Mouse (Mus musculus): Measurements from ENCODE around the gene Arhgap15.

Gene Arhgap15

DNA sequence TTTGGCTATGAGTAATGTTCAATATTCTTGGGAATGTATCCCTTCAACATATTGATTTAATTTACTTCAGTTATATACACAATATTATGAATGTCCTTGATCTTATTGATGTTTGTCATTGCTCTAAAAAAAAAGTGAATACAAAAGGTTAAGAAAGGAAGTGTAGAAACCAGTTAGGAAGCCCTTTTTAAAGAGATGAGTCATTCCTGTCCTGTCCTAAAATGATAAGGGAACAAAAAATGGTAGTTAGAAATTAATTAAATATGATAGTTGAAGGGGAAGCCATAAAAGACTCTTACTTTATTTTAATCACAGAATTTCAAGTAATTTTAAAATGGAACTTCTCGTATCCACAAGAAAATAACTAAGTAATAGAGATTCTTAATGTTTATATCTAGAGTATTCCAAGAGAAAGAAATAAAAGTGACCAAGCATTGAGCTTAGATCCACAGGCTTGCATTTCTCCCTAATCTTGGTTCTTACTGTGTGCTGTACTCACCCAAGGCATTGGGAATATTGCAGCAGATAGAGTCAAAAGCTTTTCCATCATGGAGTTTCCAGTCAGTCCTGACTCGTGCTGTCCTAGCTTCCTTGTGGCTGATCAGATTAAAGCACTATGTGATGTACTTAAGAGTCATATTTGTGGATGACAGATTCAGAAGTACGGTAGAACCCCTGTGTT is 291.0 kb downstream of the Arhgap15 start:
- no peak for DNase-seq (ENCODE audit: low spot score)

DNA sequence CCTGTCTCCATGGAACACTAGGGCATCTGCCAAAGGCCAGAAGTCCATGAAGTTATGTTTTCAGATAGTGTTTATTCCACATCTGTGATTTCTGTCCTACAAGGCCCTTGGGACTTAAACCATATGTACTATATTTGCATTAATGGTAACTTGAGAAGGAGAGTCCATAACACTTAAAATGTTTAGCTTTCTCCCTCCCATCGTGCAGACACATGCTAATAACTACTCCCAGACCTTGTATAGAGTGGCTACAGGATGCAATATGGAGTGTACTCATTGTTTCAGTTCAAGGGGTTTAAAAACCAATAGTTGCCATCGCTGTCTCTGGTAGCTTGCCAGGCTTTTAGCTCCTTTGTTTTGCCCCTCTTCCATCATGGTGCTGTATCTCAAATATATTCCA is 295.5 kb downstream of the Arhgap15 start:
- no peak for DNase-seq (ENCODE audit: low spot score)

DNA sequence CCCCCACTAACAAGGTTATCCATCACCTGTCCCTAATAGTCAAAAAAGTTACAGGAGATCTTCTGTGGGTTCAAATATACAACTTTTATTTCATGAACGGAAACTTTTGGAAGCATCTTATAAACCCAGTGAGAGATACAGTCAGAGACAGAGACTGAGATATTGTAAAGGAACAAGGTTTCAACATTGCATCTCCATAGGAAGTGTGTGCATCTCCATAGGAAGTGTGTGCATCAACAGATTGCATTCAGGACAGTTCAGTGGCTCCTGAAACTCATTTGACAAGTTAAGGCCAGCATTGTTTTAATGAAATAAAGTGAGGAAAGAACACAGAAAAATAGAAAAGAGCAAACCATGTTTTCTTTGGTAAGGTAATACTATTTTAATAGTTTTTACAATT is 296.0 kb downstream of the Arhgap15 start:
- no peak for DNase-seq (ENCODE audit: low spot score)

DNA sequence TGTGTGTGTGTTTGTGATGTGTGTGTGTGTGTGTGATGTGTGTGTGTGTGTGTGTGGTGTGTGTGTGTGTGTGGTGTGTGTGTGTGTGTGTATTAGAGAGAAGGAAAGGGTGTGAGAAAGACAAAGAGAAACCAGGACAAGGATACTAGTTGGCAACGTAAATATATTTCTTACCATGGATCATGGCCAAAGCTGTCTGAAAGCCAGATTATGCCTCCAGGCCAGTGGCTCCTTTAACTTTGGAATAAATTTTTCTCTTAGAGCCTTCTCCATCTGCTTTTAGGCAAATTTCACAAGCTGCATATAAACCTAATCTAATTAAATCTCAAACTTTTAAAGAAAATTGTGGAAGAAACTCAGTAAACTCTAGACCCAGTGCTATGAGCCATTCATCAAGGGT is 296.6 kb downstream of the Arhgap15 start:
- no peak for DNase-seq (ENCODE audit: low spot score)

DNA sequence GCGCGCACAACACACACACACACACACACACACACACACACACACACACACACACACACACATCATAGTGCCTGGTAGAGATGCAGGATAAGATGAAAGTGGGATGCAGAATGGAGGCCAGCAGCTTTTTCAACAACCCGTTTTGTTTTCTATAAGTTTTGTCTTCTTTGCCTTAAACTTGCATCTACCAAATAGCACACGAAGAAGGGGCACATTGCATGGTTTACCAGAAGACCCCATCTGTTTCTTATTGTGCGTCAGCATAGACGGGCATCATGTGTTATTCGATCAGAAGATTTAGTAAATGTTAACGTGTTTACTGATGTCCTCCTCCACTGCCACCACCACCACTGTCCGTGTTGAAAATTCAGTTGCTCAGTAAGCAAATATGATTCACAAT is 311.7 kb downstream of the Arhgap15 start:
- DNase-seq (ENCODE audit: low spot score): no peak

DNA sequence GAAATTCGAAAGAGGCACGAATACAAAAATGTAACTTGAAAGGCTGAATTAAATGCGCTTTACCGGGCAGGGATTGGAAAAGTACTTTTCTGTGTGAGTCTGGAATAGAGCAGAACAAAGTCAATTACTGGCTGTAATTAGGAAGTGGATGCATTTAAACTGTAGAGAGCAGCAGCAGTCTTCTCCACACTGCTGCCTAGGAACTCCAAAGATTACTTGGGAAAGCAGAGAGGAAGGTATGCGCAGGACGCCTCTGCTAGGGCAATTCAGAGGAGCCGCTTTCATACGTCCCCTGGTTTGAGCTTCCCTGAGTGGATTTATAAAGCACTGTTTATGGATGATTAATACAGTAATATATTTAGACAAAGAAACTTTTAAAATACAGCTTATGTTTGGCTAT is 312.1 kb downstream of the Arhgap15 start:
- no peak for DNase-seq (ENCODE audit: low spot score)

DNA sequence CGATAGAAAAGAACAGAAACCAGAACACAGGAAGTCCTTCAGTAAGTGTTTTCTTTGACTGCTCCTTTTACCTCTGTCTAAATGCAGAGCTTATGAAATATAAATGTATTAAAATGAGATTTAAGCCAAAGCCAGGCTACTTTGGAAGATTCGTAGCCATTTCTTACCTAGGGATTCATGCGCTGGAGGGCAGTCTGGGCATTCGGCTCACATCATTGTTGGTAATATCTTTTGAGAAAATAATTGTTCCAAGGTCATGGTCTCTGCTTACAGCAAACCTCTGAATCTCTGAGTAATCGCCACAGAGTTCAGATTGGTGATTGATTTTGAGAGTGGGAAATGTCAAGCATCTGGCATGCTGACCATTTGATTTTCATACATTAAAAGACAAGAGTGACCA is 316.4 kb downstream of the Arhgap15 start:
- DNase-seq (ENCODE audit: low spot score): no peak

DNA sequence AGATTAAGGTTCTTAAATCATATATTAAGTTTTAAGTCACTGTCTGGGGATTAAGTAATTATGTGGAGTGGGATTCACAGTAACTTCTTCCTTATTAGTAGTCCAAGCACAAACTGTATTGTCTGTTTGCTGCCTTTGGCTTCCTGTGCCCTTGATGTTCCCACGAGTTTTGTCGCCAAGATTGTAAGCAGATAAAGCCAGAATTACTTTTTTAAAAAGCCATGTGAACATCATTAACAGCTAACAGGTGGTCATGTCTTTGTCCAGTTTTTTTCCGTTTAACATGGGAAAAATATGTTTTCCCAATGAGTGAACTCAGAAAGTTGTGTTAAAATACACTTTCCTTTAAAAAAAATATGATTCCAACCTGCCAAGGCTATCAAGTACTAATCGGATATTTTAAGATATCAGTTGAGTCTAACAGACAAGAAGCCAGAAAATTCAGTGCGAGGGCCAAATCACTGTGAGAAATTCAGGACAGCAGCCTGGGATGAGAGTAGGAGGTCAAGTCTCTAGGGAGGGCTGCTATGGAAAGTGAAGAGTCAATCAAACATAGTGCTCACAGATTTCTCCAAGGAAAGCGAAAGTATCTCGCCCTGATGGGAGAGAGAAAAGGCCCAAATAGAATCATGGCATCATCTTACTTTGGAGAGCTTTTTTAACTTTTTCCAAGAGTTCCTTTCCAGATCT is 319.7 kb downstream of the Arhgap15 start:
- DNase-seq (ENCODE audit: low spot score): no peak

DNA sequence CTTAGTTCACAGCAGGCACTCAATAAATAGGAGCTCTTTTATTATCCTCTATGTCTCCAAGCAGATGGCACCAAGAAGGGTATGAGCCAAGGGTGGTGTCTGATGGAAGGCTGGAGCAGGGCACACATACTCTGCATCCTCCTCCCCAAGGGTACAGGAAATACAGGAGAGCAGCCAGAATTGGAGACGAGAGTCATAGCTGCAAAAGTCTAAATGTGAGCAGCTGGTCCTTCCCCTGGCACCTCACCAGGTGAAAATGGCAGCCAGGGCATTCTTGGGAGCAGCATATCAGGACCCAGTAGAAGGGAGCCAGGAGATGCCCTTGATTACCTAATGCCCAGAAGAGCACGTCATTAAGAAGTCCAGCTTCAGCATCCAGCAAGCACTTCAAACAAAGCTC is 320.3 kb downstream of the Arhgap15 start:
- DNase-seq (ENCODE audit: low spot score): no peak

DNA sequence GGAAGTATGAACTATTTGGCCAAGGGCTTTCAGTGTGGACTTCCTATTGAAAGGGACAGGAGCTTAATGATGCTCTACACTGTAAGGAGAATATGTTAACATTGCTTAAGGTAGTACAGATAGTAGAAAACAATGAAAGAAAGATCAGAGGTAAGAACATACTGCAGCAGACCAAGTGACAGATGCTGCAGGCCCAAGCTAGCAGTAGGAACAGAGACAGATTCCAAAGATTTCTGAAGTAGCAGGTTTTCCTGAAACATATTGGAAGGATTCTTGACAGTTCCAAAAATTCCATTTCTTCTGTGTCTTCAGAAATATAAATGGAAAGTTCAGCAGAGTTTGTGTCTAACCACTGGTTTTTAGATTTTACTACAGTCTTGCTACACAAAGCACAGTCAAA is 327.9 kb downstream of the Arhgap15 start:
- no peak for DNase-seq (ENCODE audit: low spot score)

DNA sequence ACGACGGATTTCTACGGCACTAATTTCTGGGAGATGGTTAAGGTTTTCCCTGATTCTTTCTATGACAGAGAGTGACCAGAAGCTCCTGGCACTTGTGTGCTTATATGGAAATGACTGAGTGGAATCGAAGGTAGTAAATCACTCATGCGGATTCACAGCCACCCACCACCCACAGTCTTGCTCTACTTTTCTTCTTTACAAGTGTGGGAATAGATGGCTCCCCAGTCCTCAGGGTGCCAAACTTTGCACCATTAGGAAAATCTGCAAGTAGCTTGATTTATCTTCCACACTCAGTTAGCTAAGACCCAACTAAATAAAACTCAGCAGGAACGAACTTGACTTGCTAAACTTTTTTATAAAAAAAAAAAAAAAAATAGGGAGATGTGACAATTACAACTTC is 331.9 kb downstream of the Arhgap15 start:
- DNase-seq (ENCODE audit: low spot score): no peak

DNA sequence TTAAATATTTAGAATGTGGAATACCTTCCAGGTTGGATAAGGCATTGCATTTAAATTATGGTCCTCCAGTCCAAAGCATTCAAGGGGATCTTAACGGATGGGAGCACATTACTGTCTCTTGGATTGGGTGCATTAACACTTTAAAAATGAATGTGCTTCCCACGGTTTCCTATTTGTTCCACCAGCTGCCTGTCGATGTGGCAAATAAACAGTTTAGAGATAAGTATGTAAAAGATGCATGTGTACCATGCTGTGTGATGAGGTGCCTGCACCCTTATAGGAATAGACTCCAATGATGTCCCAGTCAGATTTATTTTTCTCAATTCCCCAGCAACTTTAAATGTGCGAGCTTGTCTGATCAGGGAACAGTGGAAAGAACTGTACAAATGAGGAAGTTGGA is 332.6 kb downstream of the Arhgap15 start:
- DNase-seq (ENCODE audit: low spot score): no peak

DNA sequence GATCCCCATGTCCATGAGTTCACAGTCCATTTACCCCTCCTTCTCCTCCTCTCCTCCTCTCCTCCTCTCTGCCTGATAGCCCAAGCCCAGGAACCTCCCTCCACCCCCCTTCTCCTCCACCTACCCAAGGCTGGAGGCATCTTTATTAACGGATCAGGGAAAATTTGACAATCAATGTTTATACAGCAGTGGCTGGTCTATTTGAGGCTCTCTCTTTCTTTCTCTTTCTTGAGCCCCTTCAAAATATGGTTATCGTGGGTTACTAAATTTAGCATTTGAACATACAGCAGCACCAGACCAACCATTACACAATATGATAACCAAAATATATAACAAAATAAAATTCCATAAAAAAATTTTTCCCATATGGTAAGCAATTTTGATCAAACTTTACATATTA is 335.8 kb downstream of the Arhgap15 start:
- DNase-seq (ENCODE audit: low spot score): no peak

DNA sequence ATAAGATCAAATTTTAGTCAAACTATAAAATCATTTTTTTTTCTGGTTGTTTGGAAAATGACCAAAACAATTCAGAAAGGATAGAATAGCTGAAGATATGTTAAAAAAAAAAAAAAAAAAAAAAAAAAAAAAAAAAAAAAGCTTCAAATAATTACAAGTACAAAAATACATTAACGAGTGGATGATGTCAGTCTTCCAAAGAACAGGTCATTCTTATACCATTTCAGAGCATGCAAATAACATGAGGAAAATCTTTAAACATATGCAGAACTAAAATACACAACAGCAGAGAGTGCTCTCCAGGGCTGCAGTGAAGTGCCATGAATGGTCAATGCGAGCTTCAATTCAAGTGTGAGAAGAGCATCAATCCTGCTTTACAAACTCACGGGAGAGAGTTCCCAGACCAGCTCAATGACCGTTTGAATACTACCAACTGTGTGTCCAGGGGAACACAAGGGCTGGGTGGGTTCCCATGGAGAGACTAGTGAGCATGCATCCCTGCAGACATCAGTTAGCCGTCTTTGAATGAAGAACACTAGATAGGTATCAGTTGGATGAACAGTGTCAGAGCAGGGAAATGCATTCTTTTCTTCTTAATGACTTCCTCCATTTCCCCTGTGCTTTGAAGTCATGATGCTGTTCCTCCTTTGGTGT is 337.9 kb downstream of the Arhgap15 start:
- no peak for DNase-seq (ENCODE audit: low spot score)

DNA sequence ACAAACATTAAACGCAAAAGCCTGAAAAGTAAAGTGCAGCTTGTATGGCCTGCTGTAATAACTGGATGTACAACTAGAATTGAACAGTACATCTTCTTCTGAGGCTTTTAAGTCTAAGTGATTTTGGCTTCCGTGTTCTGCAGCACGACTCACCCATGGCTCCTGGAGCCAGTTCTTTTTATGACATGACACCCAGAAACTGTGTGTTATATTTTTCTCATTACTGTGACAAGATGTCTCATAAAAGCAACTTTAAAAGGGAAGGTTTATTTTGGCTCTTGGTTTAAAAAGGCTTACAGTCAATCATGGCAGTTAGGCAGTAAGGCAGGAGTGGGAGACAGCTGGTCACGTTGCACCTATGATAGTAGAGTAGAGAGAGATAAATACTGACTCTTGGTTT is 349.9 kb downstream of the Arhgap15 start:
- DNase-seq (ENCODE audit: low spot score): no peak

DNA sequence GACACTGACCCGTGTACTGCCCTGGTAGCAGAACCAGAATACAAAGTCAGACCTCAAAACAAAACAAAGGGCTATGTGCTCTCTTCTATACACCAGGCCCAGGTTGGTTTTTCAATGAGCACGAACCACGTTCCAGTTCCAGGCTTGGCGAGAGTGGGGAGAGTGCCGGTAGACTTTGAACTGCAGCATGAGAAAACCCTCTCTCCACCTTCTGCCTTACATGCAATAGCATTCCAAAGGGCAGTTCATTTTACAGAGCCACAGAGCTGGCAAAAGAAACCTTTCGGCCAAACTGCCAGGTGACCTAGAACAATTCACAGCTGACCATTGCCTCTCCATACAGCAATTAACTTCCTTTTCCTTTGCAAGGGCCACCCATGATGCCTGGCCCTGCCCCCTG is 353.7 kb downstream of the Arhgap15 start:
- no peak for DNase-seq (ENCODE audit: low spot score)

DNA sequence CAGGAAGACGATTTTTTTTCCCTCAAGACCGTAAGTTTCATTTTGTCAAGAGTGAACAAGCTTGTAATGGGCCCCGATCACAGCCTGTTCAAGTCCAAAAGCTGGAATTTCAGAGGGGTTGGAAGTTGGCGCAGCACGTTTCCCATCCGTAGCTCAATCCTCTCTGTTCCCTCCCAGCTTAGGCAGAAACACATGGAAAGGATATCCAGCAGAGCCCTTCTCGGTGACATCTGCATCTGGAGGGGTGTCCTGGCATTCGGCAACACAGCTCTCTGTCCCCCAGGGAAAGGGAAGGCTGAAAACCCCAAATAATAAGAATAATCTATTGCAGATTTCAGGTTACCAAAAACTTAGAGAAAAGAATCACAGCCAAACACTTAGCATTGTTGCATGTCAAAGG is 354.7 kb downstream of the Arhgap15 start:
- DNase-seq (ENCODE audit: low spot score): no peak

DNA sequence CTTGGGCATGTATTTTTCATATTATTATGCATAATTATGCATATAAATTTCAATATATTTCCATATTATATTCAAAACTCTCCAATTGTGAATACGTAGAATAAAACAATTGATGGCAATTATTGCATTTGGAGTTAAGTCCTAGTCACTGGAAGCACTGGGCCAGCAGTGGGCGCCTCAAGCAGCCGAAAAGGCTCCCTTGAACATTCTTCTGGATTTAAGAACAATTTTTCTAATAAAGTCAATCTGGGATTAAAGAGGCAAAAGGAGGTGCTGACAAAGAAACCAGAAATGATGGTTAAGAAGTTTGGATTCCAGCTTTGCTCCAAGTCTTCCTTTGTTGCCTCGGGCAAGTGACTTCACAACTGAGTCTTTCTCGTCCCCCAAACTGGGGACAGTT is 355.1 kb downstream of the Arhgap15 start:
- no peak for DNase-seq (ENCODE audit: low spot score)

DNA sequence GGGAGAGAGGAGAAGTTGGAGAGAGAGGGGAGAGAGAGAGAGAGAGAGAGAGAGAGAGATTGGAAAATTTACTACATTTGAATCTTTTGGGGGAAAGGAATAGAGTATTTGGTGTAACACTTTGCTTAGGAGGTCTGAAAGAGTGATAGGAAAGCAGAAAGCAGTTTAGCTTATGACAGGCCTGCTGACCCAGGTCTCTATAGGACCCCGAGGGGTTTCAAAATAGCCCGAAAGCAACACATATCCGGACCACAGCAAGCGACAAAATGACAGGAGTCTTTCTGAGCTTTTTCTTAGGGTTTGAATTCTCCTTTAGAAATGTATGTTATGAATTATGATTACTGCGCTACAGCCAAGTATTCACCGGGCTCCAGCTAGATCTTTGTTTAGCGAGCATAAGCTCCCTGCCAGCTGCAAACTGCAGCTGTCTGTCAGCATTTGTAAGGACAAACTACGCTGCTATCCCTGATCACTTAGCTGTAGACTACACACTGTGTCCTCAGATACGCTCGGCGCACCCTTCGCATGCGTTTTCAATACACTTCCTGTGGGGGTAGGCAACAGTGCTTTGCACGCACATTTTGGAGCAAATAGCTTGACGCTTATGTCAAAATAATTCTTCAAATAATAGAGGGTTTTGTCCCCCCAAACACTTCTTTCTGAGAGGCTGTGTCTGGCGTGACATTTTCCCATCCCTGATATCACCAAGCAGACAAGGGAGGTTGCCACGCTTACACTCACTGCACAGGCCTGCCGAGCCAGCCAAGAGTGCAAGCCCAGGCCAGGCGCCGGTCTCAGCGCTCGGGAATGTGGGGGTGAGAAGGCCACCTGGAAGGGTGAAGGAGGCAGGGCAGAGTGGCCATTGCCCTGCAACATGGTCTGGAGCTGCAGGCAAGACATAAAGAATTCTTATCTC is 355.9 kb downstream of the Arhgap15 start:
- no peak for DNase-seq (ENCODE audit: low spot score)

DNA sequence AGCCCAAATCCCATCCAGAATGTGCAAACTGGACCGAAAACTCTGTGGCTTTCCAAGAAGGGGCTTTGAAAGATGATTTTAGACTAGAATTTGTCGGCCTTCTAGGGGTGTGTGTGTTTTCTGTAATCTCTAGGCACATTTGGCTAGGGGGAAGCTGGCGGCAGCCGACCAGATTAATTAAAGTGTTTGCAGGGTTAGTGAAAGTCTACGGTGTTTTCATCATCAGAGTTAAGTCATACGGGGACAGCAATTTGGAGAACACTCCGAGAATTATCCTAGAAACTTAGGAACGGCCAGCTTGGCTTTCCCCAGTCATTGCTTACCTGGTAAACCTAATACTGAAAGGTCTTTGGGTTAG is 356.6 kb downstream of the Arhgap15 start:
- DNase-seq (ENCODE audit: low spot score): no peak

DNA sequence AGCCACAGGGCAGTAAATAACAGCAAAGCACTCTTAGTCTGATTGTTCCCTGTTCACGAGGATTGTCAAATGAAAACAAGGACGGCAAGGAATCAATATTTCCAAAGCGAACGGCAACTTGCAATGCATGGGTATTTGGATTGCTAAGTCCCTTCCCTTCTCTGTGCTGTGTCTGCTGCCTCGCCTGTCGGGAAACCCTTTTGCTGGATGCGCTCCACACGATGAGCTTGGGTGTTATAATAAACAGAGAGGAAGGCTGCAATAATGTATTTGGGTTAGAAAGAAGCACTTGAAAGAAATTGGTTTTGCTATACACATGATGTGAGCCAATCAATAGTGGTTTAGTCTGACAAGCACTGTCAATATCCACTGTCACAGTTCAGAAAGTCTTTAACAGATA is 357.7 kb downstream of the Arhgap15 start:
- DNase-seq (ENCODE audit: low spot score): no peak

DNA sequence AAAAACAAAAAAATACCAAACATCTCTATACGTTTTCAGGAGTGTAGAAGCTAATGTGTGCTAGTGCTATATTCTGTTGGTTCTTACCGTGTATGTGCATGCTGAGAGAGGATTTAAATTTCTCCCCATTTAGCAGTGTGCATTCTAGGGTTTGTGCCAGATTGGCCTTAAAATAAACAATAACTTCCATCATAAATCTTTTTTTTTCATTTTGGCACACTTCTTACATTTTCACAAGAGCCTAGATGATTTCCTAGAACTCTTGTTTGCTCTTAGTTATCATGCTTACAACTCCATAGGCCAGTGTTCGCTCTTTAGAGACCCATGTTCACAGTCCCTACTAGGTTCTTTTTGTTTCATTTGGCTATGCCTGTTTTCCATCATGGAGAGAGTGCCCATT is 362.7 kb downstream of the Arhgap15 start:
- no peak for DNase-seq (ENCODE audit: low spot score)

All from T-cell, adult 2 months (primary cell).